Mouse (Mus musculus) adrenal gland, adult (tissue): ENCODE measurements around the gene Folh1.
"Not testable (repeated sequence)": the region's sequence is repeated elsewhere in the genome, so short reads cannot be mapped to it uniquely, and the experiment has no call there.

ENCODE experiments used
- DNase-seq, 2 experiments: peaks; one replicate each; pipeline ENCODE4 v3.0.0; 2022 to 2023; ENCODE audit warnings: low spot score in 1 of 2; ENCODE audit not compliant: inconsistent age in 2 of 2

Gene Folh1

DNA sequence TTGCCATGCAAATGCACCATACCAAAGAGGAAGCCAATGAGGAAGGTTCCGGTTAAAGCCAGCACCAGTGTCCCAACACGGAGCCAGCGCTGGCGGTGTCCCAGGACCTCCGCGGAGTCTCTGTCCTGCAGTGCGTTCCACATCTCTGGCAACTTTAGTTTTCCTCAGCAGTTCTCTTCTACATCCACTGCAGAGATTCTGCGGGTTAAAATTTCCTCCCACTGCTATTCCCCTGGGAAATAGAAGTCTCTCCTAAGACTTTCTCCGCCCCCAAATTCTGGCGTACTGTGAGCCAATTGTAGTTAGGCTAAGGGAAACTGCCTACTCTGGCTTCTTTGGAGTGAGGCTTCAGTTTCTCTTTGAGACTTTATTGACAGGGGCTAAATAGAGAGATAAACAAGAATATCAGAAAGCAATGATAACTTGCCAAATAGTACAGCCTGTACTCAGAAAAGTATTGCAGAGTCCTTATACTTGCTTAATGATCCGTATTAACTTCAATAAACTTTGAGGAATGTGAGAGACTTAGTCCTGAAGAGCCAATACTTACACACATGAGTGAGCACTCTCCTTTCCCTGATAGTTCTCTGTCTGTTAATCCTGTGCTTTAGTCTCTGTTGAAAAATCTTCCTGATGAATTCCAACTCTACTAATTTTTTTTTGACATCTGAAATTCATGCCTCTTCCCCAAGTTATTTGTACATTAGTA, at the start of gene Folh1:
Gene Folh1 (minus strand): TSS at position 327 of the 709 bp plus-strand sequence.
- DNase-seq: peak in 1 of 2 experiments; percentile 18

- no peak for DNase-seq
Measured at GRCm38 (mm10) chr7:86816466-86816865, 40.7 kb upstream of the Folh1 start.

GRCm38 (mm10) chr7:86815716-86816115, 40.0 kb upstream of the Folh1 start:
- DNase-seq: not testable (repeated sequence)

DNA sequence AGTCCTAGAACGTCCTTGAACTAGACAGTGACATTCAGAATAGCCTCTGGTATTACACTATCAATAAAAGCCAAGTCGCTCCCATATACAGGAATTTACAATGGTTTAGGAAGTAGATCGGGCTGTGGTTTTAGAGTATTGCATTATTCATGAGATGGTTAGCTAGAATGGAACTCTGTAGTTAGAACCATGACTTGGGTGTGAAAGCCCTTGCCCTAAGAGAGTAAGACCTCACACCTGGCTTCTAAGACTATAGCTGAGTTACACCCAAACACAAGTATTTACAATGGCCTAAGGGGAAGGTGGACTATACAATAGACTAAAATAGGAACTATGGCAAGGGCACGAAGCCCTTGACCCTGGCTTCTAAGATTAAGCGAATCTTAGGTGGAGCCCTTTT, 39.5 kb upstream of the Folh1 start:
- DNase-seq: not testable (repeated sequence)

- no peak for DNase-seq
Measured at GRCm38 (mm10) chr7:86794727-86795126, 19.0 kb upstream of the Folh1 start, which contains the start of gene Vmn2r77. Gene Vmn2r77, plus strand, starts transcription at chr7:86795027.

DNA sequence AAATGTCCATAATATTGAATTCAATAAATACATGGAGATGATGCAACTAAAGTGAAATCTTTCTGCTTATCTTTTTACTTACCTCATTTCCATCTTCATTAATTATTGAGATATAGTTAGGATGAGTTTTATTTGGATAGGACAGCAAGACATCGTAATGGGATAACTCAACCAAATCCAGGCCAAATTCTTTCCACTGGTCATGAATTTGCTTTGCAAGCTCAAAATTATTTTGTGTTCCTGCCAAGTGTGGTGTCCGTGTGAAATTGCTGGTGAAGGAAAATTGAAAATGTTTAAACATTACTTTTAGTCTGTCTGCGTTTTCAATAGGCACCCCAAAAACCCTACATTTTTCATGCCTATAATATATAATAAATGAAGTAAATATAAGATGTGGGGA, 4.1 kb downstream of the Folh1 start:
- no peak for DNase-seq

- no peak for DNase-seq
Measured at GRCm38 (mm10) chr7:86764628-86765027, 11.1 kb downstream of the Folh1 start.

DNA sequence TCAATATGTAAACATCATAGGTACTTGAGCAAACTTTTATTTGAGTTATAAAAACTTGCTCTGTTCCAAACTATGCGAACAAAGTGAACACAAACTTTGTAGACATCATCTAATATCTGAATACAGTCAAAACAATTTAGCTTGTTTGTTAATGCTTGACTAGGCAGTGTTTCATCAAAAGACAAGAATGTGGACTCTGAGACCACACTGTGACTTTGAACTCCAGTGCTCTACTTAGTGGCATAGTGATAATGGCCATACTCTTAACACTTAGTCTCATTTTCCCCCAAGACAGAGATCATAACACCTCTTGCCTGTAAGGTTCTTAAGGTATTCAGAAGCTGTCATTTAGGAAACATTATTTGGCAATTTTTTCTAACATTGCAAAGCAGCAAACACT, 15.0 kb downstream of the Folh1 start:
- no peak for DNase-seq

DNA sequence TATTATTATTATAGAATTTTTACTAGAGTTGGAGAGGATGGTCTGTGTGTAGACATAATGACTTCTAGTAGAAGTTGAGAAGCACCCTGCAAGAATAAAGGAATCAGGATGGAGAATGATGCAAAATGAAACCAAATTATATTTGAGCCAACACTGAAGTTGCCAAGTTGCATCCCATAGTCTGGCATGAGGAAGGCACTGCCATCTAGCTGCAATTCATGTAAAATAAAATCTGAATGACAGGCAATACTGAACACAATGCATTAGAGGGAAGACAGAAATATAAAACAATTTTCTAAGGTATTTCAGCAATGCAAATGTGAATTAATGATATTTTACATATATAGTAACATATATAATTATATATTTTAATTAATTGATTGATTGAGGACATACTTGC, 50.7 kb downstream of the Folh1 start:
- DNase-seq: no peak

DNA sequence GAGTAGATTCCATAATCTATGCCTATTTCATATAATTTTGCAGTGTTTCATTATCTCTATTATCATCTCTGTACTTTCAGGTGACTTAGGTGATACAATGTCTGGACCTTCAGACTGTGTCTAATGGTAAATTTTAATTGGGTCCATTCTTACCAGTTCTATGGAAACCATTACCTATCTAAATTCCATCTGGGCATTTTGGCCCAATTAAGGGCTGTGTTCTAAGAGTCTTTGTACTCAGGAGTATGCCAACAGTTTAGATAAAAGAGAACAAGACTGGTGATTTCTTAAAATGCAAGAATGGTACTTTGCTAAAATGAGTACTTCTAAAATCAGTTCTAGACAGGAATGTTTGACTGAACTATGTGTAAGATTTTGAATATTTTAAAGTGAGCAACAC, 87.7 kb downstream of the Folh1 start, which contains the start of gene Olfr292:
Gene Olfr292 (plus strand): TSS at position 301 of the 400 bp plus-strand sequence.
- no peak for DNase-seq
